Mouse (Mus musculus) liver, embryonic 14.5 days (tissue): ENCODE measurements at regions not wholly inside any gene's neighbourhood (a gene's known extent, or its start where the extent isn't known, plus 50 kb on each side); places are given as distances from the start of the nearest gene placed in this dataset.

Experiments used
- CTCF ChIP-seq: IDR thresholded peaks from 2 replicates; pipeline ENCODE4 v1.5.1; 2016; ENCODE audit warnings: antibody characterized with exemption, low read depth, control low read depth
- EP300 ChIP-seq: IDR thresholded peaks from 2 replicates; pipeline ENCODE4 v1.6.1; 2016; ENCODE audit warnings: antibody characterized with exemption, low read depth

DNA sequence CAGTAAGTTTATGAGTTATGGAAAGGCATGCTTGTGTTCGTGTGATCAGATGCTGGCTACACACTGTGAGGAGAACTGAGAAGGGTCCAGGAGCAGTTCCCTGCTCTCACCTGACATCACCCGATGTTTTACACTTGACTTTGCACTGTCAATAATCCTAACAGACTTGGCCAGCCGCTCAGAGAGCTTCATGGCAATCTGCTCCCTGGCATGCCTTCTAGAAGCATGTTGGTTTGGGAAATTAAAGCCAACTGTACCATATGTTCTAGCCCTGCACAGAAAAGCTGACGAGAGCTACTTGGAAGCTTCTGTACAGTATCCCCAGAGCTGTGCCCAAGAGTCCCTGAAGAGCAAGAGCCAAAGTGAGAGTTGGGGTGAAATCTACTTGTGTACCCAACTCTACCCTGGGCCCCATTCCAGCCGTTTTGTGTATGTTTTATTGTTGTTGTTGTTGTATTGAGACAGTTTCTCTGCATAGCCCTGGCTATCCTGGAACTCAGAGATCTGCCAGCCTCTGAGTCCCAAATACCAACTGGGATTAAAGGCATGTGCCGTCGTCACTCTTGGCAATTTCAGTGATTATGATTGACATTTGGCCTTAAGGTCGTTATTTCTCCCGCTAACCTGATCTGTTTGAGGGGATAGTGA lies 56.5 kb upstream of the Cnksr3 start:
- no peak for TF ChIP-seq CTCF
- no peak for TF ChIP-seq EP300
